Mouse (Mus musculus) stomach, postnatal 0 days (tissue): ENCODE measurements at regions not wholly inside any gene's neighbourhood (a gene's known extent, or its start where the extent isn't known, plus 50 kb on each side); places are given as distances from the start of the nearest gene placed in this dataset.

Experiments
- ATAC-seq: fragments of 200-750 bp; cut with Nextera tagmentation; 2 replicates; pipeline ENCODE4 v1.8.0; 2017; ENCODE audit not compliant: low FRiP score, low TSS enrichment
- DNase-seq: peaks from one replicate; pipeline ENCODE4 v3.0.0-alpha.2; 2016; ENCODE audit warnings: low spot score
- H3K27ac ChIP-seq: fragments of 300-500 bp; sonication (generic); replicated peaks from 2 replicates; pipeline ENCODE4 v1.5.1; 2014; ENCODE audit warnings: mild to moderate bottlenecking, control low read depth
- H3K27me3 ChIP-seq: fragments of 300-500 bp; sonication (generic); 2 replicates; pipeline ENCODE4 v1.6.1; 2014; ENCODE audit warnings: low read length; ENCODE audit not compliant: control insufficient read depth, insufficient read depth
- H3K36me3 ChIP-seq: fragments of 300-500 bp; sonication (generic); 2 replicates; pipeline ENCODE4 v1.6.1; 2014; ENCODE audit warnings: low read length, mixed read lengths; ENCODE audit not compliant: control insufficient read depth, insufficient read depth
- H3K4me1 ChIP-seq: fragments of 300-500 bp; sonication (generic); replicated peaks from 2 replicates; pipeline ENCODE4 v1.6.1; 2014; ENCODE audit warnings: antibody characterized with exemption; ENCODE audit not compliant: control insufficient read depth, insufficient read depth
- H3K4me2 ChIP-seq: fragments of 300-500 bp; sonication (generic); replicated peaks from 2 replicates; pipeline ENCODE4 v1.6.1; 2014; ENCODE audit warnings: low read depth, mild to moderate bottlenecking, control low read depth, moderate library complexity
- H3K4me3 ChIP-seq: fragments of 300-500 bp; sonication (generic); 2 replicates; pipeline ENCODE4 v1.5.1; 2014; ENCODE audit warnings: low read depth, low read length, control low read depth
- H3K9ac ChIP-seq: fragments of 300-500 bp; sonication (generic); 2 replicates; pipeline ENCODE4 v1.6.1; 2014; ENCODE audit warnings: mild to moderate bottlenecking, low read length, control low read depth, mixed read lengths
- H3K9me3 ChIP-seq: fragments of 300-500 bp; sonication (generic); 2 replicates; pipeline ENCODE4 v1.6.1; 2016; ENCODE audit warnings: low read length; ENCODE audit not compliant: control insufficient read depth
- CTCF ChIP-seq: IDR thresholded peaks from 2 replicates; pipeline ENCODE4 v1.5.1; 2016; ENCODE audit warnings: antibody characterized with exemption, low read depth, mild to moderate bottlenecking, moderate library complexity
- EP300 ChIP-seq: optimal IDR thresholded peaks from 2 replicates; pipeline ENCODE3; 2016; ENCODE audit warnings: antibody characterized with exemption
- WGBS: fragments of 180-500 bp; shearing (Covaris S2); extraction: QIAGEN DNeasy Blood & Tissue Kit; methylation state at CpG from one replicate; pipeline ENCODE4 v1.1.7; 2014; 5-methylcytosine and 5-hydroxymethylcytosine counted together

DNA sequence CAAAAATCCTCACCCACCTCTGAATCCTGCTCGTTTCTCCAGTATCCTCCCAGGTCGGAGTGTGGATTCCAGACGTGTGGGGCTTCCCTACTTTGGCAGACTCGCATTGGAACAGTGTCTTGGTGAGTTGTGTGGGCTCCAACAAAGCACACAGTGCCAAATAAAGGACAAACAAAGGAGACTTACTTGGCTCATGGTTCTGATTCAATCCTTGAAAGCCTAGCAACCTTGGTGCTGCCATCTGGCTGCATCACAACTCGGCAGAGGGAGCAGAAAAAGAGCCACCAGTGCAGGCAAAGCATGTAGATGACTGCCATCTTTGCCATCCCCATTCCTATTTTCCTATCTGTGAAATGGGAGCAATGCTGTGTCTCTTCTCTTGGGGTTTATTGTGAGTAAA lies 64.0 kb downstream of the Il9r start:
- Histone ChIP-seq H3K4me3 (no peak overlapping the region), H3K4me2 (no peak overlapping the region), H3K27me3 (no peaks in the 10 kb centered on the region), H3K4me1 (no peaks in the 10 kb centered on the region), H3K27ac (no peak overlapping the region), H3K9ac (no peak overlapping the region), H3K36me3 (no peaks in the 10 kb centered on the region), H3K9me3 (no peaks in the 10 kb centered on the region)
- DNase-seq (no peak), ATAC-seq (no peak)
- no peak for TF ChIP-seq CTCF
- TF ChIP-seq EP300, result no peak
- 59% methylated on average over 5 of the region's 5 CpGs for WGBS

DNA sequence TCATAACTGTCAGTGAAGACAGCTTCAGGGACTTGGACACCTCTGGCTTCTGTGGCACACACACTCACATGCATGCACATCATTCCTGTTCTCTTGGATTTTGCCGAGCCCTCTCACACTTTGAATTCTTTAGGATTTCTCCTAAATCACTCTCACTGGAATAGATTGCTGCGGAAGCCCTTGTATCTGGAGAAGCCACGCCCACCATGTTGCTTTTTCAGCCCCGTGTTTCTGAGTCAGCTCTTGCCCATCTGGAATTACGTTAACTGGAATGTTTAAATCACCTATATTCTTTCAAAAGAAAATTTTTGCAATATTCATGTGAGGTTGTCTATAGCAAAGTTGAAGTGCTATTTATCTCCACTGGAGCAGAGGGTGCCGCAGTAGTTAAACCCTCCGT lies 66.1 kb downstream of the Il9r start:
- DNase-seq (no peak), ATAC-seq (no peak)
- no peaks in the 10 kb centered on the region for H3K36me3 ChIP-seq
- H3K27ac ChIP-seq, result no peak overlapping the region
- TF ChIP-seq EP300 (no peak), CTCF (no peak)
- H3K9me3 ChIP-seq, result no peaks in the 10 kb centered on the region
- H3K4me3 ChIP-seq, result no peak overlapping the region
- H3K9ac ChIP-seq, result no peak overlapping the region
- H3K27me3 ChIP-seq, result no peaks in the 10 kb centered on the region
- 55% methylated on average over 7 of the region's 7 CpGs for WGBS
- H3K4me2 ChIP-seq, result no peak overlapping the region
- H3K4me1 ChIP-seq, result no peaks in the 10 kb centered on the region

GRCm38 (mm10) chr11:32132008-32132615 lies 68.0 kb downstream of the Il9r start:
- H3K27ac ChIP-seq, result no peak overlapping the region
- no peak for ATAC-seq
- no peak overlapping the region for H3K9ac ChIP-seq
- no peak overlapping the region for H3K4me2 ChIP-seq
- no peaks in the 10 kb centered on the region for H3K36me3 ChIP-seq
- no peak for DNase-seq
- TF ChIP-seq EP300 (no peak), CTCF (peak; percentile 70)
- H3K9me3 ChIP-seq, result no peaks in the 10 kb centered on the region
- no peaks in the 10 kb centered on the region for H3K4me1 ChIP-seq
- no peak overlapping the region for H3K4me3 ChIP-seq
- 82% methylated on average over 3 of the region's 3 CpGs for WGBS
- no peaks in the 10 kb centered on the region for H3K27me3 ChIP-seq

GRCm38 (mm10) chr11:32128551-32128950 lies 71.5 kb downstream of the Il9r start:
- WGBS, result 60% methylated on average over 7 of the region's 7 CpGs
- no peaks in the 10 kb centered on the region for H3K36me3 ChIP-seq
- ATAC-seq (no peak), DNase-seq (no peak)
- no peak overlapping the region for H3K4me2 ChIP-seq
- H3K9me3 ChIP-seq, result no peaks in the 10 kb centered on the region
- H3K27ac ChIP-seq, result no peak overlapping the region
- H3K9ac ChIP-seq, result no peak overlapping the region
- TF ChIP-seq CTCF (no peak), EP300 (no peak)
- no peaks in the 10 kb centered on the region for H3K4me1 ChIP-seq
- H3K27me3 ChIP-seq, result no peaks in the 10 kb centered on the region
- no peak overlapping the region for H3K4me3 ChIP-seq

- Histone ChIP-seq H3K27ac (no peak overlapping the region), H3K4me1 (no peaks in the 10 kb centered on the region), H3K27me3 (no peaks in the 10 kb centered on the region), H3K36me3 (no peaks in the 10 kb centered on the region), H3K9ac (no peak overlapping the region), H3K9me3 (no peaks in the 10 kb centered on the region), H3K4me2 (no peak overlapping the region), H3K4me3 (no peak overlapping the region)
- TF ChIP-seq EP300 (no peak), CTCF (no peak)
- 58% methylated on average over 3 of the region's 3 CpGs for WGBS
- DNase-seq, result no peak
- ATAC-seq, result no peak
Observed at GRCm38 (mm10) chr11:32128018-32128417, 72.1 kb downstream of the Il9r start.

DNA sequence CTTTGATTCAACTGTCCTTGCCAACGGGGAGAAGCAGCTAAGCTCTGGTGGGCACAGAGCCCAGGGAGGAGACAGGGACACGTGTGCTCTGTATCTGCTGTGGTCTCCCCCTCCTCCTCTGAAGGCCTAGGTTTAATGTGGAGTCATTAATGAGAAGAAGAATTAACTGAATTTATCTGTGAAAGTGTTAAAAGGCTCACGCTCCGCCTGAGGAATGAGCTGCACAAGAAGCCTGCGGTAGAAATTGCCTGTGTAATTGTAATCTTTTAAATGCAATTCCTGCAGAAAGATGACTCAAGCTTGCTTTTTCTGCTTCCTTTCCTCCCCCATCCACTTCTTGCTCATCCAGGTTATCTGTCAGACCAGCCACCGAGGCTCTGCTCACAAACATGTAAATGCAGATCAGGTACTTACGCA lies 72.7 kb downstream of the Il9r start:
- 50% methylated on average over 7 of the region's 7 CpGs for WGBS
- no peak for ATAC-seq
- no peak for DNase-seq
- TF ChIP-seq EP300, result no peak
- no peak for TF ChIP-seq CTCF
- Histone ChIP-seq H3K27ac (no peak overlapping the region), H3K4me1 (no peaks in the 10 kb centered on the region), H3K27me3 (no peaks in the 10 kb centered on the region), H3K36me3 (no peaks in the 10 kb centered on the region), H3K4me3 (no peak overlapping the region), H3K9me3 (no peaks in the 10 kb centered on the region), H3K9ac (no peak overlapping the region), H3K4me2 (no peak overlapping the region)
